Mouse (Mus musculus) cerebellum, adult 18-20 months (tissue): ENCODE data around the gene Zfp46.

Experiments
- DNase-seq, 2 experiments: peaks; one replicate each; pipeline ENCODE4 v3.0.0; 2021

Gene Zfp46

GRCm38 (mm10) chr4:136284455-136284854 is at the start of gene Zfp46:
Gene Zfp46 (plus strand): TSS chr4:136284683.
- DNase-seq = peak; percentile 69 to 72

- DNase-seq = no peak
Measured at GRCm38 (mm10) chr4:136238669-136239068, 45.8 kb upstream of the Zfp46 start.

GRCm38 (mm10) chr4:136239111-136239510 is 45.4 kb upstream of the Zfp46 start:
- DNase-seq = no peak

- peak; percentile 78 to 82 for DNase-seq
Measured at GRCm38 (mm10) chr4:136239622-136240021, 44.9 kb upstream of the Zfp46 start.

GRCm38 (mm10) chr4:136240123-136240522 is 44.4 kb upstream of the Zfp46 start:
- peak in 1 of 2 experiments; percentile 12 for DNase-seq

GRCm38 (mm10) chr4:136240955-136241354 is 43.5 kb upstream of the Zfp46 start:
- no peak for DNase-seq

- DNase-seq = no peak
Measured at GRCm38 (mm10) chr4:136242065-136242703, 42.3 kb upstream of the Zfp46 start.

GRCm38 (mm10) chr4:136242728-136243127 is 41.8 kb upstream of the Zfp46 start:
- no peak for DNase-seq

- no peak for DNase-seq
Measured at GRCm38 (mm10) chr4:136244208-136244607, 40.3 kb upstream of the Zfp46 start.

- DNase-seq = no peak
Measured at GRCm38 (mm10) chr4:136245681-136246080, 38.8 kb upstream of the Zfp46 start.

GRCm38 (mm10) chr4:136246568-136246969 is 37.9 kb upstream of the Zfp46 start:
- no peak for DNase-seq

- DNase-seq = no peak
Measured at GRCm38 (mm10) chr4:136247386-136247728, 37.1 kb upstream of the Zfp46 start.

GRCm38 (mm10) chr4:136247729-136248463 is 36.6 kb upstream of the Zfp46 start, which contains the start of gene Tcea3:
Gene Tcea3 (plus strand): TSS chr4:136247729.
- DNase-seq = no peak

- no peak for DNase-seq
Measured at GRCm38 (mm10) chr4:136248464-136249331, 35.8 kb upstream of the Zfp46 start.

- no peak for DNase-seq
Measured at GRCm38 (mm10) chr4:136249332-136249647, 35.2 kb upstream of the Zfp46 start.

- DNase-seq = no peak
Measured at GRCm38 (mm10) chr4:136249780-136250179, 34.7 kb upstream of the Zfp46 start.

- DNase-seq = no peak
Measured at GRCm38 (mm10) chr4:136255919-136256318, 28.6 kb upstream of the Zfp46 start.

GRCm38 (mm10) chr4:136256696-136257095 is 27.8 kb upstream of the Zfp46 start:
- DNase-seq = no peak

- DNase-seq = no peak
Measured at GRCm38 (mm10) chr4:136259916-136260315, 24.6 kb upstream of the Zfp46 start.

GRCm38 (mm10) chr4:136260491-136261180 is 23.8 kb upstream of the Zfp46 start:
- peak; percentile 75 to 83 for DNase-seq

GRCm38 (mm10) chr4:136261912-136262311 is 22.6 kb upstream of the Zfp46 start:
- no peak for DNase-seq

- no peak for DNase-seq
Measured at GRCm38 (mm10) chr4:136263555-136263954, 20.9 kb upstream of the Zfp46 start.
